Mouse (Mus musculus): ENCODE results near the gene Zfp280d. TPM values are rescaled to one million over a fixed set of nuclear protein-coding genes. Genes with fewer than 3 reads are reported as not detected.

Zfp280d gene
- polyA plus RNA-seq (2012; fragmentation: generic; extraction: Trizol): 4.7 TPM
- long read RNA-seq, experiment 1, full-length matches to known transcripts: 2 of 5 reads
- long read RNA-seq, experiment 1, partial matches to known transcripts: 2 of 5 reads
- long read RNA-seq, experiment 1, other reads (novel, unspliced or antisense): 1 of 5 reads
- long read RNA-seq, experiment 2, full-length matches to known transcripts: 20 of 33 reads
- long read RNA-seq, experiment 2, partial matches to known transcripts: 3 of 33 reads
- long read RNA-seq, experiment 2, other reads (novel, unspliced or antisense): 10 of 33 reads

GRCm38 (mm10) chr9:72274677-72275076 is at the start of gene Zfp280d:
Gene Zfp280d, plus strand, starts transcription at chr9:72274860.
- peaks cover 44% of the 10 kb centered on the region for H3K79me3 ChIP-seq (ENCODE audit: low read depth)
- H3ac ChIP-seq (ENCODE audit: control insufficient read depth, insufficient read length, low read depth): peak within 1 kb of the TSS; percentile 88
- H3K4me3 ChIP-seq (ENCODE audit: insufficient read depth, poor library complexity, severe bottlenecking): peak within 1 kb of the TSS; percentile 43
- TF ChIP-seq FOSL1 (IDR thresholded peaks at IDR 0.05; ENCODE audit: insufficient read depth, low read length, poor library complexity, severe bottlenecking) (no peak), MAX (IDR thresholded peaks at IDR 0.05) (peak; percentile 95), MYOD1 (IDR thresholded peaks at IDR 0.05; ENCODE audit: control insufficient read depth, insufficient read length, low read depth) (no peak)
- no peaks in the 10 kb centered on the region for H3K27me3 ChIP-seq (ENCODE audit: control insufficient read depth, insufficient read depth, insufficient read length)
- peaks cover 46% of the 10 kb centered on the region for H3K79me2 ChIP-seq (ENCODE audit: control insufficient read depth, insufficient read depth)
- H3K36me3 ChIP-seq (ENCODE audit: control insufficient read depth, insufficient read depth): no peaks in the 10 kb centered on the region

- no peaks in the 10 kb centered on the region for H3K79me2 ChIP-seq (ENCODE audit: control insufficient read depth, insufficient read depth)
- TF ChIP-seq FOSL1 (IDR thresholded peaks at IDR 0.05; ENCODE audit: insufficient read depth, low read length, poor library complexity, severe bottlenecking) (no peak), MYOD1 (IDR thresholded peaks at IDR 0.05; ENCODE audit: control insufficient read depth, insufficient read length, low read depth) (no peak), USF1 (IDR thresholded peaks at IDR 0.05; ENCODE audit: low read depth) (no peak), CEBPB (IDR thresholded peaks at IDR 0.05; ENCODE audit: low read depth) (no peak), CTCF (IDR thresholded peaks at IDR 0.05; ENCODE audit: control insufficient read depth, insufficient read depth, insufficient read length) (no peak), MAX (IDR thresholded peaks at IDR 0.05) (no peak), MYOG (IDR thresholded peaks at IDR 0.05; ENCODE audit: control insufficient read depth, extremely low read depth, insufficient read length) (no peak)
- H3K27me3 ChIP-seq (ENCODE audit: control insufficient read depth, insufficient read depth, insufficient read length): no peaks in the 10 kb centered on the region
Observed at GRCm38 (mm10) chr9:72226536-72226935, 48.1 kb upstream of the Zfp280d start.

GRCm38 (mm10) chr9:72252656-72253055 is 22.0 kb upstream of the Zfp280d start:
- H3K79me3 ChIP-seq (ENCODE audit: low read depth): no peaks in the 10 kb centered on the region
- H3K4me3 ChIP-seq (ENCODE audit: insufficient read depth, poor library complexity, severe bottlenecking): no peak overlapping the region
- no peaks in the 10 kb centered on the region for H3K36me3 ChIP-seq (ENCODE audit: control insufficient read depth, insufficient read depth)
- H3ac ChIP-seq (ENCODE audit: control insufficient read depth, insufficient read length, low read depth): no peak overlapping the region
- H3K27me3 ChIP-seq (ENCODE audit: control insufficient read depth, insufficient read depth, insufficient read length): no peaks in the 10 kb centered on the region
- no peak for TF ChIP-seq MYOD1 (IDR thresholded peaks at IDR 0.05; ENCODE audit: control insufficient read depth, insufficient read length, low read depth)
- TF ChIP-seq CTCF (IDR thresholded peaks at IDR 0.05; ENCODE audit: control insufficient read depth, insufficient read depth, insufficient read length): no peak
- TF ChIP-seq FOSL1 (IDR thresholded peaks at IDR 0.05; ENCODE audit: insufficient read depth, low read length, poor library complexity, severe bottlenecking): no peak
- H3K79me2 ChIP-seq (ENCODE audit: control insufficient read depth, insufficient read depth): no peaks in the 10 kb centered on the region

More at GRCm38 (mm10) chr9:72226536-72226935, 48.1 kb upstream of the Zfp280d start:
- Histone ChIP-seq H3K4me3 (ENCODE audit: insufficient read depth, poor library complexity, severe bottlenecking) (no peak overlapping the region), H3K79me3 (ENCODE audit: low read depth) (no peaks in the 10 kb centered on the region), H3K36me3 (ENCODE audit: control insufficient read depth, insufficient read depth) (no peaks in the 10 kb centered on the region), H3ac (ENCODE audit: control insufficient read depth, insufficient read length, low read depth) (no peak overlapping the region)

- no peaks in the 10 kb centered on the region for H3K79me2 ChIP-seq (ENCODE audit: control insufficient read depth, insufficient read depth)
- no peaks in the 10 kb centered on the region for H3K79me3 ChIP-seq (ENCODE audit: low read depth)
- TF ChIP-seq FOSL1 (IDR thresholded peaks at IDR 0.05; ENCODE audit: insufficient read depth, low read length, poor library complexity, severe bottlenecking): no peak
- no peak for TF ChIP-seq MYOG (IDR thresholded peaks at IDR 0.05; ENCODE audit: control insufficient read depth, extremely low read depth, insufficient read length)
- TF ChIP-seq CEBPB (IDR thresholded peaks at IDR 0.05; ENCODE audit: low read depth): no peak
- TF ChIP-seq MYOD1 (IDR thresholded peaks at IDR 0.05; ENCODE audit: control insufficient read depth, insufficient read length, low read depth): no peak
- TF ChIP-seq CTCF (IDR thresholded peaks at IDR 0.05; ENCODE audit: control insufficient read depth, insufficient read depth, insufficient read length): no peak
- TF ChIP-seq MAX (IDR thresholded peaks at IDR 0.05): no peak
- no peak for TF ChIP-seq USF1 (IDR thresholded peaks at IDR 0.05; ENCODE audit: low read depth)
- no peaks in the 10 kb centered on the region for H3K27me3 ChIP-seq (ENCODE audit: control insufficient read depth, insufficient read depth, insufficient read length)
- H3K4me3 ChIP-seq (ENCODE audit: insufficient read depth, poor library complexity, severe bottlenecking): no peak overlapping the region
- no peak overlapping the region for H3ac ChIP-seq (ENCODE audit: control insufficient read depth, insufficient read length, low read depth)
- no peaks in the 10 kb centered on the region for H3K36me3 ChIP-seq (ENCODE audit: control insufficient read depth, insufficient read depth)
Observed at GRCm38 (mm10) chr9:72255227-72255626, 19.4 kb upstream of the Zfp280d start.

GRCm38 (mm10) chr9:72256646-72257045 is 18.0 kb upstream of the Zfp280d start:
- H3K4me3 ChIP-seq (ENCODE audit: insufficient read depth, poor library complexity, severe bottlenecking): no peak overlapping the region
- no peaks in the 10 kb centered on the region for H3K79me3 ChIP-seq (ENCODE audit: low read depth)
- TF ChIP-seq FOSL1 (IDR thresholded peaks at IDR 0.05; ENCODE audit: insufficient read depth, low read length, poor library complexity, severe bottlenecking) (no peak), CTCF (IDR thresholded peaks at IDR 0.05; ENCODE audit: control insufficient read depth, insufficient read depth, insufficient read length) (no peak), USF1 (IDR thresholded peaks at IDR 0.05; ENCODE audit: low read depth) (no peak), MYOD1 (IDR thresholded peaks at IDR 0.05; ENCODE audit: control insufficient read depth, insufficient read length, low read depth) (no peak), CEBPB (IDR thresholded peaks at IDR 0.05; ENCODE audit: low read depth) (no peak), MAX (IDR thresholded peaks at IDR 0.05) (no peak), MYOG (IDR thresholded peaks at IDR 0.05; ENCODE audit: control insufficient read depth, extremely low read depth, insufficient read length) (no peak)
- H3K36me3 ChIP-seq (ENCODE audit: control insufficient read depth, insufficient read depth): no peaks in the 10 kb centered on the region
- H3K79me2 ChIP-seq (ENCODE audit: control insufficient read depth, insufficient read depth): no peaks in the 10 kb centered on the region
- no peaks in the 10 kb centered on the region for H3K27me3 ChIP-seq (ENCODE audit: control insufficient read depth, insufficient read depth, insufficient read length)
- H3ac ChIP-seq (ENCODE audit: control insufficient read depth, insufficient read length, low read depth): no peak overlapping the region

GRCm38 (mm10) chr9:72260337-72260736 is 14.3 kb upstream of the Zfp280d start:
- no peak overlapping the region for H3ac ChIP-seq (ENCODE audit: control insufficient read depth, insufficient read length, low read depth)
- no peaks in the 10 kb centered on the region for H3K36me3 ChIP-seq (ENCODE audit: control insufficient read depth, insufficient read depth)
- H3K79me2 ChIP-seq (ENCODE audit: control insufficient read depth, insufficient read depth): no peaks in the 10 kb centered on the region
- H3K27me3 ChIP-seq (ENCODE audit: control insufficient read depth, insufficient read depth, insufficient read length): no peaks in the 10 kb centered on the region
- no peak overlapping the region for H3K4me3 ChIP-seq (ENCODE audit: insufficient read depth, poor library complexity, severe bottlenecking)
- no peaks in the 10 kb centered on the region for H3K79me3 ChIP-seq (ENCODE audit: low read depth)
- no peak for TF ChIP-seq MYOG (IDR thresholded peaks at IDR 0.05; ENCODE audit: control insufficient read depth, extremely low read depth, insufficient read length)
- TF ChIP-seq MYOD1 (IDR thresholded peaks at IDR 0.05; ENCODE audit: control insufficient read depth, insufficient read length, low read depth): no peak
- TF ChIP-seq CTCF (IDR thresholded peaks at IDR 0.05; ENCODE audit: control insufficient read depth, insufficient read depth, insufficient read length): no peak
- no peak for TF ChIP-seq CEBPB (IDR thresholded peaks at IDR 0.05; ENCODE audit: low read depth)
- no peak for TF ChIP-seq FOSL1 (IDR thresholded peaks at IDR 0.05; ENCODE audit: insufficient read depth, low read length, poor library complexity, severe bottlenecking)
- no peak for TF ChIP-seq USF1 (IDR thresholded peaks at IDR 0.05; ENCODE audit: low read depth)
- TF ChIP-seq MAX (IDR thresholded peaks at IDR 0.05): no peak
